Mouse (Mus musculus): ENCODE data around the gene Tmem242.

Gene Tmem242

GRCm38 (mm10) chr17:5416518-5416917 lies 23.5 kb downstream of the Tmem242 start:
- DNase-seq (ENCODE audit: low spot score in 2 of 2), result no peak

- no peak for DNase-seq (ENCODE audit: low spot score in 2 of 2)
These were observed 26.0 kb downstream of the Tmem242 start for GRCm38 (mm10) chr17:5414041-5414440.

- no peak for DNase-seq (ENCODE audit: low spot score in 2 of 2)
These were observed 26.7 kb downstream of the Tmem242 start for GRCm38 (mm10) chr17:5413350-5413749.

GRCm38 (mm10) chr17:5412740-5413139 lies 27.3 kb downstream of the Tmem242 start:
- DNase-seq (ENCODE audit: low spot score in 2 of 2), result no peak

GRCm38 (mm10) chr17:5412301-5412700 lies 27.8 kb downstream of the Tmem242 start:
- no peak for DNase-seq (ENCODE audit: low spot score in 2 of 2)

- DNase-seq (ENCODE audit: low spot score in 2 of 2), result no peak
These were observed 28.9 kb downstream of the Tmem242 start for GRCm38 (mm10) chr17:5411205-5411604.

DNA sequence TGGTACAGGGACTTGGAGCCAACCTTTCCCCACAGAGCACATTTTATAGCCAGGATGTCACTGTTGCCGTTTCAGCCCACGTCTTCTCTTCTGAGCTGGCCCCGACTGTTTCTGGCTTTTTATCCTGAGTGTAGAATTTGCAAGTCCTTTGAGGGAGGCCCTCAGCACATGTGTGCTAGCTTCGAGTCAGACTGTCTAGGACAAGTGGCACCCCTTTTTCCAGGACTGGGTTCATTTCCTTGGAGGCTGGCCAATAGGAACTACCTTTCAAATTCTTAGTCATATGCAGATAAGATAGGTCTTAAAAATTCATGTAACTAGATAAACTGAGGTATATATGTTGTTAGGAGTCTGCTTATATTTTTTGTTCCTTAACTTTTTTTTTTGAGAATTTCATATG lies 29.7 kb downstream of the Tmem242 start:
- DNase-seq (ENCODE audit: low spot score in 2 of 2), result no peak

GRCm38 (mm10) chr17:5407030-5407429 lies 33.0 kb downstream of the Tmem242 start:
- no peak for DNase-seq (ENCODE audit: low spot score in 2 of 2)

GRCm38 (mm10) chr17:5406566-5406965 lies 33.5 kb downstream of the Tmem242 start:
- DNase-seq (ENCODE audit: low spot score in 2 of 2), result no peak

DNA sequence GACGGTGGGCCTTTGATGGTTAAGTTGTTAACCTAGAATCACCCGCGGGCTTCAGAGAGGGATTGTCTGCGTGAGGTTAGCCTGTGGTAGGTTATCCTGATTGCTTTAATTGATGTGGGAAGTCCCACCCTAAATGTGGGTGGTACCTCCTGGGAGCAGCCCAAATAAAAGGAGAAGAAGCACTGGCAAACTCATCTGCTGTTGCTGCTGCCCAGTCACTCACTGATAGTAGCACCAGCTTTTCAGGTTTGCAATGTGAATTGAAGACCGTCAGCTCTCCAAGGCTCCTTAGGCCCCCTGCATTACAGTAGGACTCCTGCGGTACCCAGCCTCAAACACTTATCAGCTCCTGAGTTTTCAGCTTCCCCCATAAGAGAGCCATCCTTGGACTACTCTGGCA lies 36.2 kb downstream of the Tmem242 start:
- no peak for DNase-seq (ENCODE audit: low spot score in 2 of 2)

- DNase-seq (ENCODE audit: low spot score in 2 of 2), result peak; percentile 75 to 79
These were observed 37.4 kb downstream of the Tmem242 start for GRCm38 (mm10) chr17:5402624-5403023.

DNA sequence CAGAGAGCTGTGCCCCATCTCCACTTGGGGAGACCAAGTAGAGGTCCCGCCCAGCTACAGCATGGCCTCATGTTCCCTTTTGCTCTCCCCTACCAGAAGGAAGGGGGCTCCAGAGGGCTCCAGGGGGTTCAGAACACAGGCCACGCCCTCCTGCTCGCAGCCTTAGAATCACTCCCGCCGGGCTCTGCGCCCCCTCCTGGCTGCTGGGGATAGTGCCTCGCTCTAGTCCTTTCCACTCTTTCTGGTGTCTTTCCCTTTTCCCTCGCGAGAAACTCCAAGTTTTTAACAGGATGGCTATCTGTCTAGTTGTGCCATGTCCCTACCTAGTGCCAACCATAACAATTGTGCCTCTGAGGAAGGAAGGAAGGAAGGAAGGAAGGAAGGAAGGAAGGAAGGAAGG lies 38.0 kb downstream of the Tmem242 start:
- DNase-seq (ENCODE audit: low spot score in 2 of 2), result peak in 1 of 2 experiments; percentile 82

GRCm38 (mm10) chr17:5401288-5401687 lies 38.8 kb downstream of the Tmem242 start:
- no peak for DNase-seq (ENCODE audit: low spot score in 2 of 2)

- peak; percentile 61 to 78 for DNase-seq (ENCODE audit: low spot score in 2 of 2)
These were observed 39.5 kb downstream of the Tmem242 start for GRCm38 (mm10) chr17:5400435-5401090.

GRCm38 (mm10) chr17:5397148-5398007 lies 42.7 kb downstream of the Tmem242 start:
- DNase-seq (ENCODE audit: low spot score in 2 of 2), result peak; percentile 90 to 91

DNA sequence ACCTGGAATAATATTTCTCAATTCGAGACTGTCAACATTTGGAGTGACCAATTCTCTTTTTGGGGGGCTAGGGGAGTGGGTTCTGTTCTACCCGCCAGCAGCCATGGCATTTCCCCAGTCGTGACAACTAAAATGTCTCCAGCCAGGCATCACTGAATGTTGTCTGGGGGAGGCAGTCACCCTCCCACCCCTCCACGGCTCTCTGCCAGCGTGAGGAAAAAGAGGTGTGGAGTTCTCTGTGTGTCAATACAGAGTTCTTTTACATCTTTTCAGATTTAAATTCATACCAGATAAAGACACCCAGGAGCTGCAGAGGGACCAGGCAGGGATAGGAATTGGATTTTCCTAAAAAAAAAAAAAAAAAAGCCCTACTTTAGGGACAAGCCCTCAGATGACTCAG lies 43.8 kb downstream of the Tmem242 start:
- no peak for DNase-seq (ENCODE audit: low spot score in 2 of 2)

DNA sequence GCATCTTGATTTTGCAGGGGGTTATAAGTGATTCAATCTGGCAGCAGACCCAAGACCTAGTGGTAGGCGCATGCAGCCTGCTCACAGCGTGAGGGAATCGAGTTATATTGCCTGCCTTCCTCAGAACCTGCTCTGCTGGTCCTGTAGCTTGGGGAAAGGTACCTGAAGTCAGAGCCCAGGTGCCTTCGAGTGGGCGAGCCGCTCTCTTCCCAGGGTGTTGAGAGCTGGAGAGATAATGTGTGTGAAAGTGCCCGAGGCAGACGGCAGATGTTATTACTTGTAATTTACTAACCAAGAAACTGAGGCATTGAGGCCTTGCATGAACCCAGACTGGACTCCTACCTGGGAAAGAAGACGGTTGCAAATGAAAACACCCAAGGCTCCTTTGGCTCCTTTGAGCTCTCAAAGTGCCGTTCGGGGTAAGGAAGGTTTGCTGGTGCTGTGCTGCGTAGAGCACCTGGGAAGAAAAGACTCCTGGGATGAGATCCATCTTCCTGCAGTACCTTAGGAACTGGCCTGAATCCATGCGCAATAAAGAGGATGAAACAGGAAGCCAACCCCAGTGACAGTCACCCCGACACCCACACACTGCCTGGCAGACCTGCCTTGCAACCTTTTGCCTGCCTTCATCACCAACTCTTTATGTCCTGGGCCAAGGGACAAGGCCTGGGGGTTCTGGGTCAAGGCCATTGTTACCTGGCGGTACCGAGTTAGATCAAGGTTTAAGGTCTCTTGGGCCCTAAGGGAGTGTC lies 44.4 kb downstream of the Tmem242 start:
- DNase-seq (ENCODE audit: low spot score in 2 of 2), result no peak

- no peak for DNase-seq (ENCODE audit: low spot score in 2 of 2)
These were observed 49.4 kb downstream of the Tmem242 start for GRCm38 (mm10) chr17:5390682-5391081.

DNA sequence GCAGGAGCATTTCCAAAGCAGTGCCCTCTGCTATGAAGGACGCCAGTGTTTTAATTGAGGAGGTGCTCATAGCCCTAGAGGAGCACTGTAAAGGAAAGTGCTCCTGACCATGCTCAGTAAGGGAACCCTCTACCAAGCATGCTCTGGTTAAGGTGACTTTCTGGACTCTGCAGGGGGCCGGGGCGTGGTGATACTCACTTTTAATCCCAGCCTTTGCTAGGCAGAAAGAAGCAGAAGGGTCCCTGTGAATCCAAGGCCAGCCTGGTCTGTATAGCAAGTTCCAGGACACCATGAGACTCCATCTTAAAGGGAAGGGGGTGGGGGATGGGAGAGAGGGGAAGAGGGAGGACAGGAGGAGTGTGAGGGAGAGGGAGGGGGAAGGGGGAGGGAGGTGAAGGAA lies 51.7 kb downstream of the Tmem242 start:
- DNase-seq (ENCODE audit: low spot score in 2 of 2), result no peak

DNA sequence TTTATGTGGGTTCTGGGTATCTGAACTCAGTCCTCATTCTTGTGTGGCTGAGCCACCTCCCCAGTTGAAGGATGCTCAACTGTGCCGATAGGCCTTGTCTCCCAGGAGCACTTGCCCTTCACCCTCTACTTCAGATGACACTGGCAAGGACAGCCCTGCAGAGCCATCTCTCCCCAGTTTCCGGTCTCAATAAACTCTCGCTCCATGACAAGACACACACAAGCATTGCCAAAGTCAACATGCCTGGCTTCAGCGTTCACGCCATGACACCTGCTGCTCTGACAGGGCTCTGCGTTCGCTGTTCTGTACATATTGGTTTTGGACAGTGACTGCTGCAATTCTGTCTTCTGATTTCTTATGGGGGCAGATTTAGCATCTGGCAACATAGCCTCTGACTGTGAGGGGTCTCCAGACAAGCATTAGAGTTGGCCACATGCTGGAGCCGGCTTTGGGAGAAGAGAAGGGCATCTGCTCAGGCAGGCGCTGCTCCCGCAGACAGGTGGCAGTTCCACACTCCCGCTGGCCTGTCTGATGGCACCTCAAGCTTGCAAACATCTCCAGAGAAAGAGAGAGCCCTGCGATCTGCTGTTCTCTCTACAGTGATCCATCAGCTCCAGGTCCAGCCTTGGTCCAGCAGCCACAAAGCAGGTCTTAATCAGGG lies 53.0 kb downstream of the Tmem242 start:
- no peak for DNase-seq (ENCODE audit: low spot score in 2 of 2)

GRCm38 (mm10) chr17:5385694-5386093 lies 54.4 kb downstream of the Tmem242 start:
- no peak for DNase-seq (ENCODE audit: low spot score in 2 of 2)

GRCm38 (mm10) chr17:5377930-5378310 lies 62.1 kb downstream of the Tmem242 start:
- no peak for DNase-seq (ENCODE audit: low spot score in 2 of 2)
